Mouse (Mus musculus) heart, embryonic 12.5 days (tissue): ENCODE results near the gene Ank3. TPM values are rescaled to one million over a fixed set of nuclear protein-coding genes. Genes with fewer than 3 reads are reported as not detected.
A peak's percentile ranks its signal among the peaks of the same experiment; 100 is the strongest.

Source experiments
- ATAC-seq: fragments of 200-750 bp; cut with Nextera tagmentation; 2 replicates; pipeline ENCODE4 v1.8.0; 2017; ENCODE audit warnings: moderate TSS enrichment, moderate library complexity; ENCODE audit not compliant: insufficient number of reproducible peaks, low FRiP score
- H3K27ac ChIP-seq: fragments of 300-500 bp; sonication (generic); 2 replicates; pipeline ENCODE4 v1.5.1; 2016; ENCODE audit warnings: mild to moderate bottlenecking, moderate library complexity; ENCODE audit not compliant: poor library complexity, severe bottlenecking
- H3K27me3 ChIP-seq: fragments of 300-500 bp; sonication (generic); replicated peaks from 2 replicates; pipeline ENCODE4 v1.6.1; 2016; ENCODE audit warnings: mild to moderate bottlenecking, moderate library complexity
- H3K36me3 ChIP-seq: fragments of 300-500 bp; sonication (generic); 2 replicates; pipeline ENCODE4 v1.6.1; 2016; ENCODE audit warnings: mild to moderate bottlenecking, moderate library complexity
- H3K4me1 ChIP-seq: fragments of 300-500 bp; sonication (generic); replicated peaks from 2 replicates; pipeline ENCODE4 v1.6.1; 2016; ENCODE audit warnings: mild to moderate bottlenecking
- H3K4me2 ChIP-seq: fragments of 300-500 bp; sonication (generic); 2 replicates; pipeline ENCODE4 v1.6.1; 2016; ENCODE audit warnings: mild to moderate bottlenecking, moderate library complexity
- H3K4me3 ChIP-seq: fragments of 300-500 bp; sonication (generic); 2 replicates; pipeline ENCODE4 v1.5.1; 2016; ENCODE audit warnings: mild to moderate bottlenecking
- H3K9ac ChIP-seq: fragments of 300-500 bp; sonication (generic); 2 replicates; pipeline ENCODE4 v1.6.1; 2016; ENCODE audit warnings: mild to moderate bottlenecking, moderate library complexity
- H3K9me3 ChIP-seq: fragments of 300-500 bp; sonication (generic); replicated peaks from 2 replicates; pipeline ENCODE4 v1.6.1; 2016; ENCODE audit warnings: mild to moderate bottlenecking, moderate library complexity
- WGBS: fragments of 180-500 bp; shearing (Covaris S2); methylation state at CpG from one replicate; pipeline ENCODE4 v1.1.7; 2016; 5-methylcytosine and 5-hydroxymethylcytosine counted together
- polyA plus RNA-seq: library from polyadenylated mRNA; unstranded; fragments of >200 nt; fragmentation: Nextera tagmentation; extraction: Ambion mirVana; gene quantifications from 2 replicates; pipeline ENCODE4 v1.2.1, GENCODE M21; 2016

Ank3 gene
- polyA plus RNA-seq, 1 experiment from 2014 or later, result 61.9 TPM

- 78% methylated on average over 1 of the region's 1 CpGs for WGBS
- Histone ChIP-seq H3K36me3 (no peaks in the 10 kb centered on the region), H3K9me3 (no peaks in the 10 kb centered on the region), H3K4me3 (no peak overlapping the region), H3K4me2 (no peak overlapping the region), H3K27ac (no peak overlapping the region), H3K4me1 (no peaks in the 10 kb centered on the region), H3K9ac (no peak overlapping the region), H3K27me3 (no peaks in the 10 kb centered on the region)
- ATAC-seq, result no peak
Observed at GRCm38 (mm10) chr10:69511234-69511633, 112.7 kb downstream of the Ank3 start.

- Histone ChIP-seq H3K9ac (no peak overlapping the region), H3K27me3 (no peaks in the 10 kb centered on the region), H3K4me2 (no peak overlapping the region), H3K36me3 (no peaks in the 10 kb centered on the region), H3K9me3 (no peaks in the 10 kb centered on the region), H3K4me3 (no peak overlapping the region), H3K27ac (no peak overlapping the region), H3K4me1 (no peaks in the 10 kb centered on the region)
- ATAC-seq, result no peak
- 83% methylated on average over 4 of the region's 4 CpGs for WGBS
Observed at GRCm38 (mm10) chr10:69521977-69522376, 123.4 kb downstream of the Ank3 start.

- no peak for ATAC-seq
- 71% methylated on average over 3 of the region's 3 CpGs for WGBS
Observed at GRCm38 (mm10) chr10:69523202-69523601, 124.6 kb downstream of the Ank3 start.

GRCm38 (mm10) chr10:69527318-69527717, 128.7 kb downstream of the Ank3 start:
- ATAC-seq, result no peak
- peaks cover 5% of the 10 kb centered on the region for H3K4me1 ChIP-seq
- H3K9me3 ChIP-seq, result peaks cover 4% of the 10 kb centered on the region; the same call in 1 of the 2 replicates
- 89% methylated on average over 10 of the region's 10 CpGs for WGBS
- no peak overlapping the region for H3K9ac ChIP-seq
- H3K4me3 ChIP-seq, result no peak overlapping the region
- no peak overlapping the region for H3K27ac ChIP-seq
- H3K4me2 ChIP-seq, result no peak overlapping the region
- no peaks in the 10 kb centered on the region for H3K36me3 ChIP-seq
- no peaks in the 10 kb centered on the region for H3K27me3 ChIP-seq

More at GRCm38 (mm10) chr10:69523202-69523601, 124.6 kb downstream of the Ank3 start:
- H3K9ac ChIP-seq, result no peak overlapping the region
- H3K4me1 ChIP-seq, result no peaks in the 10 kb centered on the region
- no peaks in the 10 kb centered on the region for H3K36me3 ChIP-seq
- no peaks in the 10 kb centered on the region for H3K27me3 ChIP-seq
- H3K4me3 ChIP-seq, result no peak overlapping the region
- H3K9me3 ChIP-seq, result no peaks in the 10 kb centered on the region
- no peak overlapping the region for H3K4me2 ChIP-seq
- H3K27ac ChIP-seq, result no peak overlapping the region

GRCm38 (mm10) chr10:69528746-69529145, 130.2 kb downstream of the Ank3 start:
- 56% methylated on average over 4 of the region's 4 CpGs for WGBS
- H3K9ac ChIP-seq, result no peak overlapping the region
- no peaks in the 10 kb centered on the region for H3K27me3 ChIP-seq
- H3K9me3 ChIP-seq, result peaks cover 4% of the 10 kb centered on the region; the same call in 1 of the 2 replicates
- H3K27ac ChIP-seq, result peak overlapping the region; percentile 44
- ATAC-seq, result no peak
- 0 out of 2 replicates have a peak overlapping the region, but pooled peaks have one; percentile 2 for H3K4me2 ChIP-seq
- H3K36me3 ChIP-seq, result no peaks in the 10 kb centered on the region
- no peak overlapping the region for H3K4me3 ChIP-seq
- H3K4me1 ChIP-seq, result peaks cover 5% of the 10 kb centered on the region

- H3K9me3 ChIP-seq, result peaks cover 4% of the 10 kb centered on the region; the same call in 1 of the 2 replicates
- H3K4me2 ChIP-seq, result no peak overlapping the region
- no peaks in the 10 kb centered on the region for H3K36me3 ChIP-seq
- no peak overlapping the region for H3K27ac ChIP-seq
- H3K4me3 ChIP-seq, result no peak overlapping the region
- WGBS, result 84% methylated on average over 6 of the region's 6 CpGs
- H3K4me1 ChIP-seq, result peaks cover 5% of the 10 kb centered on the region
- H3K9ac ChIP-seq, result no peak overlapping the region
- no peaks in the 10 kb centered on the region for H3K27me3 ChIP-seq
- ATAC-seq, result no peak
Observed at GRCm38 (mm10) chr10:69530326-69530725, 131.8 kb downstream of the Ank3 start.

GRCm38 (mm10) chr10:69531569-69531968, 133.0 kb downstream of the Ank3 start:
- 70% methylated on average over 5 of the region's 5 CpGs for WGBS

GRCm38 (mm10) chr10:69532169-69532730, 133.7 kb downstream of the Ank3 start:
- no peak overlapping the region for H3K4me2 ChIP-seq
- H3K4me1 ChIP-seq, result peaks cover 10% of the 10 kb centered on the region
- H3K36me3 ChIP-seq, result no peaks in the 10 kb centered on the region
- H3K4me3 ChIP-seq, result no peak overlapping the region
- 79% methylated on average over 10 of the region's 10 CpGs for WGBS
- no peaks in the 10 kb centered on the region for H3K27me3 ChIP-seq
- no peak overlapping the region for H3K27ac ChIP-seq
- no peak for ATAC-seq
- no peak overlapping the region for H3K9ac ChIP-seq
- peaks cover 4% of the 10 kb centered on the region; the same call in 1 of the 2 replicates for H3K9me3 ChIP-seq

More at GRCm38 (mm10) chr10:69531569-69531968, 133.0 kb downstream of the Ank3 start:
- H3K27ac ChIP-seq, result no peak overlapping the region
- peaks cover 4% of the 10 kb centered on the region; the same call in 1 of the 2 replicates for H3K9me3 ChIP-seq
- no peak overlapping the region for H3K4me3 ChIP-seq
- no peaks in the 10 kb centered on the region for H3K27me3 ChIP-seq
- H3K4me2 ChIP-seq, result no peak overlapping the region
- H3K36me3 ChIP-seq, result no peaks in the 10 kb centered on the region
- H3K9ac ChIP-seq, result no peak overlapping the region
- H3K4me1 ChIP-seq, result peaks cover 10% of the 10 kb centered on the region
- no peak for ATAC-seq

GRCm38 (mm10) chr10:69533505-69534388, 135.2 kb downstream of the Ank3 start:
- 1% methylated on average over 22 of the region's 22 CpGs for WGBS
- Histone ChIP-seq H3K27ac (peak overlapping the region; percentile 95), H3K27me3 (no peaks in the 10 kb centered on the region), H3K9me3 (peaks cover 4% of the 10 kb centered on the region; the same call in 1 of the 2 replicates), H3K4me1 (peaks cover 7% of the 10 kb centered on the region), H3K36me3 (no peaks in the 10 kb centered on the region), H3K4me2 (peak overlapping the region; percentile 70), H3K9ac (peak overlapping the region; percentile 91), H3K4me3 (peak overlapping the region; percentile 67)
- ATAC-seq, result peak; percentile 51; the same call in 1 of the 2 replicates

GRCm38 (mm10) chr10:69534716-69535115, 136.1 kb downstream of the Ank3 start:
- H3K9me3 ChIP-seq, result peaks cover 4% of the 10 kb centered on the region; the same call in 1 of the 2 replicates
- H3K4me3 ChIP-seq, result peak overlapping the region; percentile 67
- H3K9ac ChIP-seq, result peak overlapping the region; percentile 60
- peak overlapping the region; percentile 80 for H3K27ac ChIP-seq
- H3K4me1 ChIP-seq, result 0 out of 2 replicates have a peak, but pooled peaks cover 5% of the 10 kb centered on the region
- WGBS, result 44% methylated on average over 9 of the region's 9 CpGs
- H3K36me3 ChIP-seq, result no peaks in the 10 kb centered on the region
- no peak for ATAC-seq
- H3K27me3 ChIP-seq, result no peaks in the 10 kb centered on the region
- peak overlapping the region; percentile 73 for H3K4me2 ChIP-seq
